Comparison of ENCODE assay signal across 21 mouse cellular contexts in genomic region chrX:161971131-161971530, GRCm38 (mm10).
DNase-seq lines count a peak whose midpoint lies in the region; ATAC-seq and TF ChIP-seq lines count a peak whose summit lies in the region.
"Had no signal": no experiment of that assay in that cellular context is flagged by ENCODE, and none has a peak within 500 bp of the region (broad histone marks: within the 10 kb centered on the region; RNA-seq: fewer than 3 reads in every experiment).

No protein-coding gene starts in this region.

- 69% methylated on average over 1 of the region's 1 CpGs for WGBS in forebrain, embryonic 11.5 days
- WGBS in forebrain, embryonic 16.5 days: 42% methylated on average over 1 of the region's 1 CpGs
- 60% methylated on average over 1 of the region's 1 CpGs for WGBS in forebrain, embryonic 14.5 days
- 33% methylated on average over 1 of the region's 1 CpGs for WGBS in forebrain, embryonic 13.5 days

- 0 out of 2 replicates have a peak, but pooled peaks have one; percentile 18 for ATAC-seq in forebrain, embryonic 11.5 days (replicated peaks; ENCODE audit: low FRiP score)
- no peak for ATAC-seq in forebrain, embryonic 16.5 days
- 0 out of 2 replicates have a peak, but pooled peaks have one; percentile 32 for ATAC-seq in forebrain, embryonic 14.5 days
- no peak for ATAC-seq in forebrain, embryonic 13.5 days
- ATAC-seq: activated CD4-positive, CD25-positive, alpha-beta regulatory T cell, adult 4 months; CD4-positive, CD25-positive, alpha-beta regulatory T cell, adult 4 months; Patski had no signal

- no peak for TF ChIP-seq POLR2A in brain, embryonic 14.5 days (IDR thresholded peaks at IDR 0.05; ENCODE audit: borderline replicate concordance, extremely low read depth, insufficient read depth, insufficient read length, poor library complexity, severe bottlenecking)

- no peak overlapping the region for H3K27ac ChIP-seq in forebrain, embryonic 11.5 days (ENCODE audit: low read depth, low read length)
- no peak overlapping the region for H3K27ac ChIP-seq in forebrain, embryonic 16.5 days (ENCODE audit: low read length)
- no peak overlapping the region for H3K27ac ChIP-seq in forebrain, embryonic 14.5 days (ENCODE audit: low read depth, low read length)
- no peak overlapping the region for H3K27ac ChIP-seq in forebrain, embryonic 13.5 days
- H3K27ac ChIP-seq: embryonic facial prominence, embryonic 10.5 days; embryonic facial prominence, embryonic 12.5 days had no signal

- DNase-seq in forebrain, embryonic 11.5 days (ENCODE audit: low spot score): no peak
- DNase-seq in forebrain, embryonic 14.5 days (ENCODE audit: low spot score): no peak
- peak; percentile 4 for DNase-seq in heart, adult 11 months
- no peak for DNase-seq in heart, adult 8-10 months (ENCODE audit: low spot score)
- DNase-seq in brain, embryonic 14.5 days (ENCODE audit: low read depth): peak; percentile 38
- DNase-seq: adrenal gland, adult 8-10 months; adrenal gland, postnatal 14 days; adrenal gland, postnatal 36 days; cerebellum, adult 11 months; cerebellum, adult 18-20 months; cerebellum, adult 9-10 months; cerebellum, postnatal 25 days had no signal

- peaks cover 15% of the 10 kb centered on the region; the same call in 1 of the 2 replicates for H3K27me3 ChIP-seq in forebrain, embryonic 11.5 days (ENCODE audit: control insufficient read depth, insufficient read depth, low read length)
- H3K27me3 ChIP-seq in forebrain, embryonic 16.5 days (replicated peaks; ENCODE audit: control insufficient read depth, insufficient read depth, low read length): peaks cover 4% of the 10 kb centered on the region; the same call in 1 of the 2 replicates
- H3K27me3 ChIP-seq in forebrain, embryonic 14.5 days (replicated peaks; ENCODE audit: control insufficient read depth, insufficient read depth, low read length): 0 out of 2 replicates have a peak, but pooled peaks cover 4% of the 10 kb centered on the region
- H3K27me3 ChIP-seq in forebrain, embryonic 13.5 days: peaks cover 9% of the 10 kb centered on the region
- H3K27me3 ChIP-seq: CH12.LX had no signal

- no peaks in the 10 kb centered on the region for H3K36me3 ChIP-seq in forebrain, embryonic 11.5 days (ENCODE audit: control insufficient read depth, insufficient read depth, low read length)
- no peaks in the 10 kb centered on the region for H3K36me3 ChIP-seq in forebrain, embryonic 16.5 days (ENCODE audit: control insufficient read depth, insufficient read depth)
- no peaks in the 10 kb centered on the region for H3K36me3 ChIP-seq in forebrain, embryonic 14.5 days (ENCODE audit: control insufficient read depth, insufficient read depth, low read length)
- no peaks in the 10 kb centered on the region for H3K36me3 ChIP-seq in forebrain, embryonic 13.5 days (ENCODE audit: poor library complexity, severe bottlenecking)
- H3K36me3 ChIP-seq: embryonic facial prominence, embryonic 10.5 days; embryonic facial prominence, embryonic 12.5 days; G1E had no signal

- no peaks in the 10 kb centered on the region for H3K4me1 ChIP-seq in forebrain, embryonic 11.5 days (replicated peaks; ENCODE audit: control insufficient read depth, insufficient read depth, low read length)
- no peaks in the 10 kb centered on the region for H3K4me1 ChIP-seq in forebrain, embryonic 16.5 days (replicated peaks; ENCODE audit: control insufficient read depth, insufficient read depth, low read length)
- no peaks in the 10 kb centered on the region for H3K4me1 ChIP-seq in forebrain, embryonic 14.5 days (ENCODE audit: control insufficient read depth, insufficient read depth, low read length)
- peaks cover 6% of the 10 kb centered on the region; the same call in 1 of the 2 replicates for H3K4me1 ChIP-seq in forebrain, embryonic 13.5 days
- H3K4me1 ChIP-seq: embryonic facial prominence, embryonic 12.5 days had no signal

- no peak overlapping the region for H3K4me3 ChIP-seq in forebrain, embryonic 11.5 days (ENCODE audit: low read depth, low read length)
- no peak overlapping the region for H3K4me3 ChIP-seq in forebrain, embryonic 16.5 days (replicated peaks; ENCODE audit: low read length)
- no peak overlapping the region for H3K4me3 ChIP-seq in forebrain, embryonic 14.5 days (ENCODE audit: low read depth, low read length)
- H3K4me3 ChIP-seq in forebrain, embryonic 13.5 days: no peak overlapping the region
- H3K4me3 ChIP-seq: embryonic facial prominence, embryonic 10.5 days; embryonic facial prominence, embryonic 12.5 days had no signal

- no peak overlapping the region for H3K4me2 ChIP-seq in forebrain, embryonic 11.5 days (ENCODE audit: low read depth, low read length, severe bottlenecking)
- H3K4me2 ChIP-seq in forebrain, embryonic 16.5 days (ENCODE audit: low read length): no peak overlapping the region
- no peak overlapping the region for H3K4me2 ChIP-seq in forebrain, embryonic 14.5 days (ENCODE audit: low read length)
- H3K4me2 ChIP-seq in forebrain, embryonic 13.5 days: no peak overlapping the region
- H3K4me2 ChIP-seq: embryonic facial prominence, embryonic 12.5 days had no signal

- H3K9ac ChIP-seq in forebrain, embryonic 11.5 days (ENCODE audit: low read length): no peak overlapping the region
- no peak overlapping the region for H3K9ac ChIP-seq in forebrain, embryonic 16.5 days (replicated peaks; ENCODE audit: low read depth, low read length)
- no peak overlapping the region for H3K9ac ChIP-seq in forebrain, embryonic 14.5 days (ENCODE audit: low read length)
- no peak overlapping the region for H3K9ac ChIP-seq in forebrain, embryonic 13.5 days
- H3K9ac ChIP-seq: embryonic facial prominence, embryonic 12.5 days had no signal

- TF ChIP-seq CTCF in brain, embryonic 14.5 days (IDR thresholded peaks at IDR 0.05; ENCODE audit: borderline replicate concordance, extremely low read depth, insufficient read depth, insufficient read length): no peak

- H3K9me3 ChIP-seq in forebrain, embryonic 11.5 days (ENCODE audit: control insufficient read depth, low read length): no peaks in the 10 kb centered on the region
- H3K9me3 ChIP-seq in forebrain, embryonic 16.5 days (ENCODE audit: control insufficient read depth, low read length): no peaks in the 10 kb centered on the region
- H3K9me3 ChIP-seq in forebrain, embryonic 14.5 days (replicated peaks; ENCODE audit: control insufficient read depth, low read length): no peaks in the 10 kb centered on the region
- no peaks in the 10 kb centered on the region for H3K9me3 ChIP-seq in forebrain, embryonic 13.5 days (replicated peaks)
- H3K9me3 ChIP-seq: embryonic facial prominence, embryonic 10.5 days; embryonic facial prominence, embryonic 12.5 days; G1E had no signal

Comparison
In these comparisons a context has a peak if more than half of its experiments do, and no peak if none do; other contexts are left out.
1. ATAC-seq: peak in forebrain, embryonic 11.5 days (single experiment) and forebrain, embryonic 14.5 days (single experiment); none in forebrain, embryonic 16.5 days (single experiment) and forebrain, embryonic 13.5 days (single experiment).
2. DNase-seq: peak in heart, adult 11 months (single experiment) and brain, embryonic 14.5 days (single experiment); none in forebrain, embryonic 11.5 days (single experiment), forebrain, embryonic 14.5 days (single experiment) and heart, adult 8-10 months (single experiment).